Mouse (Mus musculus): Measurements from ENCODE around the gene Gm11397.
"Not testable (repeated sequence)": the region's sequence is repeated elsewhere in the genome, so short reads cannot be mapped to it uniquely, and the experiment has no call there.

Gene Gm11397

DNA sequence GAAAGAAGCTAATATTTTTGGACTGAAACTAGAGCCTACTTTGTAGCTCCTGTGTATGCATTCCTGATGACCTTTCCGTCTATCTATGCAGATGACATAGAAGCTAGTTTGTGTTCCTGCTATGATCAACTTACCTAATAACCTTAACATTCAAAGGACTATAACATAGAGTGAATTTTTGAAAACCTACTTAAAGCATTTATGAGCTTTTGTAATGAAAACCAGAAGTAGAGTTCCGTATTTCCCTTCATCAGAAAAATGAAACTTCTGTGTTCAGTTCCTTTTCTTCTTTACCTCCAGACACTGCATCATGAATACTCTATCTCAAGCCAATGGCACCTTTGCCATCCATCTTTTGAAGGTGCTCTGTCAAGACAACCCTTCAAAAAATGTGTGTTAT, at the start of gene Gm11397:
Gene Gm11397, plus strand, starts transcription at position 301 of the 400 bp plus-strand sequence.
- DNase-seq (ENCODE audit: low spot score in 2 of 2) = not testable (repeated sequence)

DNA sequence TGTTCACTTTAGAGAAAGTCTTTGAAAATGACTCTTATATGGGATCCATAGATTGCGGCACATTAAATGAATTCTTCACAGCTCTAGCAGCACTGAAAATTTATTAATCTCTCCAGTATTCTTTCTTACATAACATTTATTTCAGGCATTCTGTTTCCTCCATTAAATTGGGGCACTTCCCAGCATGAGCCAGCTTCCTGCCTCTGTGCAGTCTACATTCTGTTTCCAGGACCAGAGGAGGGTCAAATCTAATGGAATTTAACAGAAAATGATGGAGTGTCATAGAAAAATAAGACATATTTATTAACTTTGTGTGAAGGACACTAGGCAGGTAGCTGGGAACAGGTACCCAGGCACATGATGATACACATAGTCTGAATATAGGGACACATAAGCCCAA, 38.9 kb upstream of the Gm11397 start:
- not testable (repeated sequence) for DNase-seq (ENCODE audit: low spot score in 2 of 2)

DNA sequence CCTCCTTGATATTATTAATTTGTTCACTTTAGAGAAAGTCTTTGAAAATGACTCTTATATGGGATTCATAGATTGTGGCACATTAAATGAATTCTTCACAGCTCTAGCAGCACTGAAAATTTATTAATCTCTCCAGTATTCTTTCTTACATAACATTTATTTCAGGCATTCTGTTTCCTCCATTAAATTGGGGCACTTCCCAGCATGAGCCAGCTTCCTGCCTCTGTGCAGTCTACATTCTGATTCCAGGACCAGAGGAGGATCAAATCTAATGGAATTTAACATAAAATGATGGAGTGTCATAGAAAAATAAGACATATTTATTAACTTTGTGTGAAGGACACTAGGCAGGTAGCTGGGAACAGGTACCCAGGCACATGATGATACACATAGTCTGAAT, 37.2 kb downstream of the Gm11397 start:
- not testable (repeated sequence) for DNase-seq (ENCODE audit: low spot score in 2 of 2)

Data from spleen, postnatal 36 days (tissue).